Mouse (Mus musculus): Measurements from ENCODE around the gene Bdkrb1.
A peak's percentile ranks its signal among the peaks of the same experiment; 100 is the strongest.

Bdkrb1 gene

DNA sequence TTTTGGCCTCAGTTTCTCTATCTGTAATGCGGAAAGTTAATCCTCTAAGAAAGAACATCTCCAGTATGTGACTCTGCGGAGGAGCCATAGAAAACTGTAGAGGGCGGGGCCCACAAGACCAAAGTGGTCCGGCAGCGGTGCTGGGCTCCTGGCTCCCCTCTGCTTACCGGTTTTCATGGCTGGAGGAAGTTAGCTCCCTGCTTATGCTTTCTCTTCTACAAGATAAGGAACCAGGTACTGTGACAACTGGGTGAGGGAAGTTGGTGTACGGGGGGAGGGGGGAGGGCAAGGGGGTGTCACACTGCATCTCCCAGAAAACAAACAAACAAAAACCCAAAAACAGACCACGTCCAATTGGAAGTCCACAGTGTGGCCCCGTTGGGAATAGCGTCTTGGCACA lies 4.4 kb upstream of the Bdkrb1 start:
- DNase-seq (ENCODE audit: low spot score), result no peak

DNA sequence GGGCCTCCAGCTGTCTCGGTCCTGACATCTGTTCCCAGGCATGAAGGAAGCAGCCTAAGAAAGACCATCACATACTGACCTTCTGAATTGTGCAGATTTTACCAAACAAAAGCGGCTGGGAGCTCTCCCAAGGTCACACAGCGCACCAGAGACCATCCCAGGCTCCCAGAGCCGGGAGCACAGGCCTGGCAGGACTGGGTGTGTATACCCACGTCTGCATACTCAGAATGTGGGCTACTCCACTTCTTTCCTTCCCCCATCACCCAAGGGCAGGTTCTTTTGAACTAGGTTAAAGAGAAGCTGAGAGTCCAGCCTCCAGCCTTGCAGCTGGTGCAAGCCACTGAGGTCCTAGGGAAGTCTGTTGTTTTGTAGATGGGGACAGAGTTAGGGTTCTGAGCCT lies 3.8 kb upstream of the Bdkrb1 start:
- no peak for DNase-seq (ENCODE audit: low spot score)

DNA sequence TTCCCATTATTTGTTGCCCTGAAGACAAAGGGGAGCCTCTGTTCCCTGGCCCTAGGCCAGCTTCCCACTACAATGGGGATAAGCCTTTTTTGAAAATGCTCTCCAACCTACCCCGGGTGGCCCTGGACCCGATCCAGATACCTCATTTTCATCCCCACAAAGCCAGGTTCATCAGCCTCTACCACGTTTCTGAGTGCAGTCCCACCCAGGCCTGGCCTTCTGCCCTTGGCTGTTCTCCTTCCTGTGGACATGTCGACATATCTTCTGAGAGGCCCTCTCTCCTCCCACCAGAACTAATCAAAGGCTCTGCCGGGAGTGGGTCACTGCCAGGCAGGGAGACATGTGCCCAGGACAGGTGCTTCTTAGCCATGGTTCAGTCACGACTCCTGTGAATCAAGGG lies 1.3 kb upstream of the Bdkrb1 start:
- no peak for DNase-seq (ENCODE audit: low spot score)

DNA sequence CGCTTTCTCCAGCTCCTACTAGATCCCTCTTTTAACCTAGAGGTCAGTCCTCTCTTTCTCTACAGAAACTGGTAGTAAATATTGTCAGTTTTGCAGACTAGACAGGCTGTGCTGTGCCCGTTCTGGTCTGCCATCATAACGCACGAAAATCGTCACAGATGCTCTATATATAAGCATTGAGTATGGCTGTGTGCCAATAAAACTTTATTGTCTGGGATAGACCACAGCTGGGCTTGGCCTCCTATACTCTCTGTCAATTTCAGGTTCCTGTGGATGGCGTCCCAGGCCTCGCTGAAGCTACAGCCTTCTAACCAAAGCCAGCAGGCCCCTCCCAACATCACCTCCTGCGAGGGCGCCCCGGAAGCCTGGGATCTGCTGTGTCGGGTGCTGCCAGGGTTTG lies 1.0 kb downstream of the Bdkrb1 start:
- DNase-seq (ENCODE audit: low spot score), result no peak

DNA sequence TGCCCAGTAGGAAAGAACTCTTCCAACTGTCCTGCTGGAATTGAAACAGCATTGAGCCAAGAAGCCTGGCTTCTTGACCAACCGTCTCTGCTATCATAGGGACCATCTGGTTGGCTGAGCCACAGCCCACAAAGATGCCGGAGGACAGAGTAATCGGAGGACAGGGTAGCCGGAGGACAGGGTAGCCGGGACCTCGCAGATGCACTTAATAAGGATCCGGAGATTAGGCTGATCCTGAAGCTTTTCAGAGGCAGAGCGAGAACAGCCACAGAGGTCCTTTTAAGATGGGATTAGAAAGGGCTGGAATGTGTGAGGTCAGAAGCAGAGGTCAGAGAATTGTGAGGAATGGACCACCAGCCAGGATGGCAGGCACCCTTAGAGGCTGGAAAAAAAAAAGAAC lies 2.3 kb downstream of the Bdkrb1 start:
- no peak for DNase-seq (ENCODE audit: low spot score)

DNA sequence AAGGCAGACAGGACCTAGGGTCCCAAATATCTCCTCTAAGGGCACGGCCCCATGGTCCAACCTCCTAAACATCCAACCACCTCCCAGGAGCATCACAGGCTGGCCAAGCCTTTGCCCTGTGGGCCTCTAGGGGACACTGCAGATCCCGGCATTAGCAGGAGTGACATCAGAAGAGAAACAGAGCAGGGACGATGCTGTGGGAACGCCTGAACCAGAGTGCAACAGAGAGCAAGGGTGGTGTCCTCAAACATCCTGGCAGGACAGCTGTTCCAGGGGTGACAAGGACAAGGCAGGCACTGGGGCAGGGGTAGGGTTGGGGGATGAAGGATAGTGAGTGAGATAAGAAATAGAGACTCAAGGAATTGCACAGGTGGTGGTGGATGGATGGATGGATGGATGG lies 4.0 kb downstream of the Bdkrb1 start:
- no peak for DNase-seq (ENCODE audit: low spot score)

DNA sequence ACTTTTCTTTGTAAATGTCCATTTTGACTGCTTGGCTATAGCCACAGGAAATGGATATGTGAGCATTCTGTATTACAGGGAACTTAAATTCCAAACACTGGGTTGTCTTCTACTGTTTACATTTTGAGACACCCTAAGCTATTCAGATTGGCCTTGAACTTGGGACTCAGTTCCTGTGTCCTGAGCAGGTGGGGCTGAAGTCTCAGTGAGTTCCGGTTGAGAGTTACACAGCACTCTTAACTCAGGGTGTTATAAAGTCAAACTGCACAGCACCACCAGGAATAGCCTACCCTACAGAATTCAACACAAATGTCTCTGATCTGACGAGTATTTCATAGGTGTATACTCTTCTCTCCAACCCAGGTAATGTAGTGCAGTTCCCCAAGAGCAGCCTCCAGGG lies 8.2 kb downstream of the Bdkrb1 start:
- no peak for DNase-seq (ENCODE audit: low spot score)

DNA sequence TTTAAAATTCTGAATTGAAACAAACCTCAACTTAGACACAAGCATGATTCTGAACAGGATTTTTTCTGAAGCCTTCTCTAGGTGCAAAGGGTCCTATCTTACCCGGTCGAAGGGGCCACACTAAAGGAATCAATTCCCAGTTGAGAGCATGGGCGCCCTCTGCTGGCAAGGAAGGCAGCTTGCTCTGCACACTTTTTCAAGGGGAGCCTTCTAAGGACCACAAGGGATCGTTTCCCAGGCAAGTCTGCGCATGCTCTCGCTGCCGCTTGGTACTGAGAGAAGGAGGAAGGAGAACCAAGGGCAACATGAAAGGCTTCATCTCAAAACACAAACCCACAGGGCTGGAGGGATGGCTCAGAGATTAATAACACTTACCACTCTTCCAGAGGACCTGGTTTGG lies 8.9 kb downstream of the Bdkrb1 start:
- peak; percentile 49 for DNase-seq (ENCODE audit: low spot score)

DNA sequence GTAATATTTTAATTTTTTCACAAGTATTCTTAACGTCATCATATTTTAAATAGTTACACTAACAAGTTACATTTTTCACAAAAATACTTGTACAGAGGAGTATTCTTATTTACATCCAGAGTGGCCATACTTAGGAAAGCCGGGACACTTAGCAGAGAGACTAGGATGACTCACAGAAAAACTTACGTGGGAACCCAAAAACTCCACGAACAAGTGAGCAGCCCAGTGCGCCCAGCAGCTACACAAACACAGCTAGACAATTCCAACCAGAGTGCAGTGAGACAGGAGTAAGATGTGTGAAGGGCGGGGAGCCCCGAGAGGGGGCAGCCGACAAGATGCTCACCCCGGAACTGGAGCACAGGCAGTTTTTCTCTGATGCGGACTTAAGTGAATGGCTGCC lies 10.7 kb downstream of the Bdkrb1 start:
- no peak for DNase-seq (ENCODE audit: low spot score)

DNA sequence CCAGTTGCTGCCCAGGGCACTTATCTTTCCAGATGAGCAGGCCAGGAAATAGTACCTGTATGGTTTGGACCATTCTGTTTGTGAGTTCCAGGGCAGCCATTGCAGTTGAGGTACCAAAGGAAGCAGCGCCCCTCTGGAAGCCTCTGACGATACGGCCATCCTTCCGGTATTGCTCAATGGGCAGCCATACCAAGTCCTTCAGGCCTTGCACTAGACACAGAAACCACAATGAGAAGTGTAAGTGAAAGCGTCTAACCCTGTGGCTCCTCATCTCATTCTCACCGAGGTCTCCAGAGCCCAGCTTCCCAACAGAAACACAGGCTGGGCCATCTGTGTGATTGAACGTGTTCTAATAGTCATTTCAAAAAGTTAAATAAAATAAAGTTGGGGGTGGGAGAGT lies 19.2 kb downstream of the Bdkrb1 start:
- DNase-seq (ENCODE audit: low spot score), result no peak

DNA sequence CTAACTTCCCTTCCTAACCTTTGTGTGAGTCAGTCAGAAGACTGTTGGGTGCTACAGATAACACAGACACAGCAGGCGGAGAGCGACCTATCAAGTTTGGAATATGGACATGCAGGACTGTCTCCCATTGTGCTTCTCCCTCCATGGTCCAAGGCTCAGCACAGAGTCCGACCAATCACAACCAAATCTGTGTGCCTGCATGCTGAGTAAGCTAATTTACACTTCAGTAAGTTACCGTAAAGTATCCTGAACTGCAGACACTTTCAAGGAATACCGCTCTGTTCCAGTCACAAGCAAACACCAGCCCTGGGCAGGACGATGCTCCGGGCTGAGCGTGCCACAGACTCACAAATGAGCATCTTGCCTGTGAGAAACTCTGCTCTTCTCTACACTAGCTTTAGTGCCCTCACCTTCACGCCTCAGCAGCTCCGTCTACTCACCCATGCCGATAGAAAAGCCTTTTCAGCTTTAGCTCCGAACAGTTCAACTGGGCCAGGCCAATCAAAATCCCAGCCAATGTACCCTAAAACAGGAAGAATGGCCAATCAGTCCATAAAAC lies 20.2 kb downstream of the Bdkrb1 start:
- DNase-seq (ENCODE audit: low spot score), result no peak

DNA sequence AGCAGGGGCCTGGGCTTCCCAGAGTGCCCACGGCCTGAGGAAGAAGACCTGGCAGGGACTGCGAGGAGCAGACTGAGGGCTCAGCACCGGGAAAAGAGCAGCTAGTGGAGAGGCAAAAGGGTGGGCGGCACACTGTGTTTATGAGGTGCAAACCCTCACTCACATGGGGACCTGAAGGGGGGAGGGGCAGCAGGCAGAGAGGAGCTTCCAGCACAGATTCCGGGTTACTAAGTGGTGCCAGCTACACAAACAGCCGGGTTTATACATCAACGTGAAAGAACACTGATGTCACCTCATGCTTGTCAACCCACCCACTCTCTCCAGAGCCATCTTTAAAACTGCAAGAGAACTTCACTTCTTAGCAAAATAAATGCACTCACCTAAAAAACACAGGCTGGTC lies 22.9 kb downstream of the Bdkrb1 start:
- no peak for DNase-seq (ENCODE audit: low spot score)

DNA sequence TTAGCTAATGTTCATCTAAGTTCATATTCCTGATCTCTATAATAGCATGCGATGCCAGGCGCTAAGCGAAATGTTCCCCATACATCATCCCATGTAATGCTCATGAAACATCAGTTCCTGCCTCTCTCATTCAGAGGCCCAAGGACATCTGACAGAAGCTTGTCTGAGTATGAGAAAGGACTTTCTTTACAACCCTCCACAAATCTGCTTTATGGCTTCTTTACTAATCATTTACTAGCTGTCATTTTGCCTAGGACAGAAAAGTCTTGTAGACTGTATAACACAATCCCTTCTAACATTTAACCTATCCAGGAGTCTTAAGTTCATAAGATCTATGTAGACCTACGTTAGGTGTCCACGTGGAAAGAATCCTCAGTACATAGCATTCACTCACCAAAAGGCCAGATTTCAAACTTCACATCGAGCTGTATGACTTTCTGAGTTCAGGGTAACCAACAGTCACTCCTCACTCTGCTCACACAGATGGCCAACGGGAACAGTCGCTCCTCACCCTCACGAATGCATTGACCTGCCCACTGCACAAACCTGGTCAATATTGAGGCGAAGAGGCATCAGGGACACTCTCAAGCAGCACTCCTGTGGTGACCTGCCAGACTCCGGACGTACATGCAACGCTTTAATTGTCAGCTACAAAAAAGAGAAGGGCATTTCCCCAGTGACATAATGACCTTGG lies 31.6 kb downstream of the Bdkrb1 start:
- no peak for DNase-seq (ENCODE audit: low spot score)

DNA sequence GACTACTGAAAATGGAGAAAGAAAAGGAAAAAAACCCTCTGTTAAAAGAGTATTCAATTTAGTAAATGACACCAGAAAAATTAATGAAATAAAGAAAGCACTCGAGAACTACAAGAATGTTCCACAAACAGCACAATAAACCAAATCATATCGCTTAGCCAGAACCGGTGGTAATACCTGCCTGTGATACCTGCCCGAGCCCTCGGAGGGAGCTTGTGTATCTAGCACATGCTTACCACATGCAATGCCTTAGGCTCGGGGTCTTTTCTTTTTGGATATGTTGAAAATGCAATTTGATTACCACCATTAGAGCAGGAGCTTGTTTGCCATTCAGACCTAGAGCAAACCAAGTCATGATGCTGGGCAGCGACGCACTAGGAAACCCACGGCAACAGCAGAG lies 33.7 kb downstream of the Bdkrb1 start:
- no peak for DNase-seq (ENCODE audit: low spot score)

DNA sequence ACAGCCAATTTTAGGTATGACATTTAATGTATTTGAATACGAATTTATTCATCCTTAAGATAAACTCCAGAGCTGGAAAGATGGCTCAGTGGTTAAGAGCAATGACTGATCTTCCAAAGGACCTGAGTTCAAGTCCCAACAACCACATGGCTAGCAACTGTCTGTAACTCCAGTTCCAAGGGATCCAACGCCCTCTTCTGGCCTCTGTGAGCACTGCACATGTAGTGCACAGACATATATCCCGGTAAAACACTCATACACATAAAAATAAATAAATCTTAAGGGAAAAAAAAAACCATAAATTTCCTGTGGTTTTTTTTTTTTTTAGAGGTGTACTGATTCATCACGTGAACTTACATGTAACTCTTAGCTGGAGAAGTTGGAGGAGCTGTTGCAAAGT lies 34.7 kb downstream of the Bdkrb1 start:
- no peak for DNase-seq (ENCODE audit: low spot score)

DNA sequence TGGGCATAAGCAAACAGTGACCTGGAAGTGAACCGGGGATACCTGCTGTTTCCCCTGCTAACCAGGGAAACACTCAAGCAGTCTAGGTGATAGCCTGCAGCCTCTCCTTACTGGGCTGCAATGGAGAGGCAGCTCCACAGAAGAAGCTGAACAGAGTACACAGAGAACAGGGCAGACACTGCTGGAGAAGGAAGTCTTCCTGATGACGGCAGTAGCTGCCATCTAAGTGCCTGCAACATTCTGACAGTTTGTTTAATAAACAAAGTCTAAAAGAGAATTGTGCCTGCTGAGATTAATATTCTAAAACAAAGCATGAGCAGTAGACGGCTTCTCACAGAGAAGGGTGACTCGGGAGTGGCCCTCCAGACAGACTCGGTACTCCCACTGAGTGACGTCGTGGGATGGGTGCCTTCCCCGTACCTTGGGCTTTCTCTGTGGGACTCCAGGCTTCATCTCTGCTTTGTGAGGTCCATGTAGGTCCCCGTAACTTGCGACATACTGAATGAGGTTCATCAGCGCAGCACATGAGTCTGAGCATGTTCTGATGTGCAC lies 40.0 kb downstream of the Bdkrb1 start:
- DNase-seq (ENCODE audit: low spot score), result no peak

Data from c-Kit-positive CD71-positive TER-119-positive erythroid progenitor cells, embryonic 14.5 days (primary cell).